Mouse (Mus musculus) stomach, embryonic 15.5 days (tissue): Measurements from ENCODE around the gene Chil1. TPM values are rescaled to one million over a fixed set of nuclear protein-coding genes. Genes with fewer than 3 reads are reported as not detected.

Experiments used
- ATAC-seq: fragments of 200-750 bp; cut with Nextera tagmentation; 2 replicates; pipeline ENCODE4 v1.8.0; 2017; ENCODE audit warnings: low read depth, moderate number of reproducible peaks, moderate TSS enrichment; ENCODE audit not compliant: insufficient read depth, low FRiP score
- H3K27ac ChIP-seq: fragments of 300-500 bp; sonication (generic); 2 replicates; pipeline ENCODE4 v1.5.1; 2015; ENCODE audit warnings: mild to moderate bottlenecking, inconsistent platforms
- H3K27me3 ChIP-seq: fragments of 300-500 bp; sonication (generic); replicated peaks from 2 replicates; pipeline ENCODE4 v1.6.1; 2015; ENCODE audit warnings: inconsistent platforms
- H3K36me3 ChIP-seq: fragments of 300-500 bp; sonication (generic); 2 replicates; pipeline ENCODE4 v1.6.1; 2015; ENCODE audit warnings: inconsistent platforms
- H3K4me1 ChIP-seq: fragments of 300-500 bp; sonication (generic); 2 replicates; pipeline ENCODE4 v1.6.1; 2015; ENCODE audit warnings: inconsistent platforms
- H3K4me2 ChIP-seq: fragments of 300-500 bp; sonication (generic); 2 replicates; pipeline ENCODE4 v1.6.1; 2015; ENCODE audit warnings: mild to moderate bottlenecking, inconsistent platforms
- H3K4me3 ChIP-seq: fragments of 300-500 bp; sonication (generic); replicated peaks from 2 replicates; pipeline ENCODE4 v1.5.1; 2015; ENCODE audit warnings: inconsistent platforms
- H3K9ac ChIP-seq: fragments of 300-500 bp; sonication (generic); 2 replicates; pipeline ENCODE4 v1.6.1; 2015; ENCODE audit warnings: inconsistent platforms
- H3K9me3 ChIP-seq: fragments of 300-500 bp; sonication (generic); 2 replicates; pipeline ENCODE4 v1.6.1; 2016; ENCODE audit warnings: inconsistent platforms
- WGBS: fragments of 180-500 bp; shearing (Covaris S2); methylation state at CpG from one replicate; pipeline ENCODE4 v1.1.7; 2015; 5-methylcytosine and 5-hydroxymethylcytosine counted together
- polyA plus RNA-seq: library from polyadenylated mRNA; unstranded; fragments of >200 nt; fragmentation: Nextera tagmentation; extraction: Ambion mirVana; gene quantifications from 2 replicates; pipeline ENCODE4 v1.2.1, GENCODE M21; 2015

The Chil1 gene
- polyA plus RNA-seq, 1 experiment from 2014 or later, result 2.9 TPM

- Histone ChIP-seq H3K4me2 (no peak overlapping the region), H3K27ac (no peak overlapping the region), H3K27me3 (no peaks in the 10 kb centered on the region), H3K9me3 (no peaks in the 10 kb centered on the region), H3K4me1 (no peaks in the 10 kb centered on the region), H3K4me3 (no peak overlapping the region), H3K36me3 (no peaks in the 10 kb centered on the region), H3K9ac (no peak overlapping the region)
- 80% methylated on average over 12 of the region's 12 CpGs for WGBS
- no peak for ATAC-seq
These were observed 42.8 kb downstream of the Chil1 start for GRCm38 (mm10) chr1:134224649-134225227.

DNA sequence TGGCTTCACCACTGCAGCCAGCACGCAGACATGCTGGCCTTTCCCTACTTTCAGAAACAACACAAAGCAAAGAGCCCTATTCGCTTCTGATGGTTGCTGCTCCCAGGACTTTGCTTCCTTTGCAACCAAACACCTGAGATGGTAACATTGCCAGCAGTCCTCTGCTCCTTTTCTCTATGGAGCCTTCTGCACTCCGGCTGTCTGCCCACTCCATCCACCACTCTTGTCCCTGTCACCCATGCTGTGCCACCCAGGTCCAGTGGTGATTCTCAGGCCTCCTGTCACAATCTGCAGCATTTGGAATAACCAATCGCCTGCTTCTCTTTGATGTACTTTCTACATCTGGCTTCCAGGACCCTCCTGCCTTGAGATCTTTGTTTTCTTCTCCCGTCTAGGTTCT lies 43.4 kb downstream of the Chil1 start:
- WGBS, result 89% methylated on average over 5 of the region's 5 CpGs
- no peaks in the 10 kb centered on the region for H3K27me3 ChIP-seq

DNA sequence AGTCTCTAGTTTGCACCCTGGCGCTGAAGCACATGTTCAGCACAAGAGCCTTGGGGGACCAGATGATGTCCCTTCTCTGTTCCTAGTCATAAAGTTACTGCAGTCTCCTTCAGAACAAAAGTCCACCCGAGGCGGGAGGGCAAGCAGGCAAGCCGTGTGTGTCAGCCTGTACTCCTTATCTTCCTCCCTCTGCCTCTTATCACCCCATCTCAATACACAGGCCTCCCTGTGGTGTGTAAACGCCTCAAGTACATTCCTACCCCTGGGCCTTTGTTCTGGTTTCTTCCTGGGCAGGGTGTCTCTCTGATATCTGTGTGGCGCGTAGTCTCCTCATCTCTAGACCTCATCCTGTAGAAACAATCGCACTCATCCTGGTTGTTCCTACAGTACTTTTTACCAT lies 44.8 kb downstream of the Chil1 start:
- WGBS, result 51% methylated on average over 8 of the region's 8 CpGs
- H3K36me3 ChIP-seq, result no peaks in the 10 kb centered on the region
- no peak overlapping the region for H3K27ac ChIP-seq
- no peak overlapping the region for H3K4me2 ChIP-seq
- no peak overlapping the region for H3K9ac ChIP-seq
- no peak overlapping the region for H3K4me3 ChIP-seq
- H3K9me3 ChIP-seq, result no peaks in the 10 kb centered on the region
- no peaks in the 10 kb centered on the region for H3K4me1 ChIP-seq
- no peak for ATAC-seq
- no peaks in the 10 kb centered on the region for H3K27me3 ChIP-seq

More for the DNA sequence above, 43.4 kb downstream of the Chil1 start:
- no peak for ATAC-seq
- no peak overlapping the region for H3K27ac ChIP-seq
- no peak overlapping the region for H3K9ac ChIP-seq
- no peaks in the 10 kb centered on the region for H3K36me3 ChIP-seq
- no peaks in the 10 kb centered on the region for H3K4me1 ChIP-seq
- no peak overlapping the region for H3K4me2 ChIP-seq
- H3K4me3 ChIP-seq, result no peak overlapping the region
- no peaks in the 10 kb centered on the region for H3K9me3 ChIP-seq

- peaks cover 9% of the 10 kb centered on the region; the same call in 1 of the 2 replicates for H3K4me1 ChIP-seq
- no peak overlapping the region for H3K4me2 ChIP-seq
- no peaks in the 10 kb centered on the region for H3K9me3 ChIP-seq
- ATAC-seq, result no peak
- no peak overlapping the region for H3K4me3 ChIP-seq
- no peak overlapping the region for H3K9ac ChIP-seq
- no peaks in the 10 kb centered on the region for H3K36me3 ChIP-seq
- 69% methylated on average over 5 of the region's 5 CpGs for WGBS
- H3K27me3 ChIP-seq, result peaks cover 15% of the 10 kb centered on the region
- no peak overlapping the region for H3K27ac ChIP-seq
These were observed 48.0 kb downstream of the Chil1 start for GRCm38 (mm10) chr1:134229806-134230575.

DNA sequence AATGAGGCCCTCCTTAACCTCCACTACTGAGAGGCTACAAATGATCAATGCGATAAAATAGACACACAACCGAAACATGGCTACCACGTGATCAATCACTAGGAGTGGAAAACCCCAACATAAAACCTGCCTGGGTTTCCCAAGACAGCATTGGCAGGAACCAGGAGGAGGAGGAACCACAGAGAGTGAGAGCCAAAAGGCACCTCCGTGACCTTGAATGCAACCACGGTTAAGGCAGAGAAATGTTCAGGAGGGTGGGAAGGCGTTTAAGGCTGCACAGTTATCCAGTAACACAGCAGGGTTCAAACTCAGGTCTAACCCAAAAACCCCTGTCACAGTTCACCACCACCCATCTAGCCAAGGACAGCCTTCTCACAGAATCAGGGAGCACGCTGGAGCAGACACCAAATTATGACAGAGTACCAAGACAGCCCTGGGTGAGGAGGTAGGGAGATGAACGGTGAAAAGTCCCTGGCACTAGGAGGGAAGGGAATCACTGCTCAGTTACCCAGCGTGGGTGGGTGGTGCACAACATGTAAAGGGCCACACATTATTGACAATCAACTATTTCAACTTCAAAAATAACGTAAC lies 48.8 kb downstream of the Chil1 start:
- no peak for ATAC-seq
- Histone ChIP-seq H3K9ac (no peak overlapping the region), H3K36me3 (no peaks in the 10 kb centered on the region), H3K4me3 (no peak overlapping the region), H3K27me3 (peaks cover 23% of the 10 kb centered on the region), H3K27ac (no peak overlapping the region), H3K9me3 (no peaks in the 10 kb centered on the region), H3K4me1 (peaks cover 17% of the 10 kb centered on the region; the same call in 1 of the 2 replicates), H3K4me2 (no peak overlapping the region)
- 80% methylated on average over 10 of the region's 10 CpGs for WGBS

DNA sequence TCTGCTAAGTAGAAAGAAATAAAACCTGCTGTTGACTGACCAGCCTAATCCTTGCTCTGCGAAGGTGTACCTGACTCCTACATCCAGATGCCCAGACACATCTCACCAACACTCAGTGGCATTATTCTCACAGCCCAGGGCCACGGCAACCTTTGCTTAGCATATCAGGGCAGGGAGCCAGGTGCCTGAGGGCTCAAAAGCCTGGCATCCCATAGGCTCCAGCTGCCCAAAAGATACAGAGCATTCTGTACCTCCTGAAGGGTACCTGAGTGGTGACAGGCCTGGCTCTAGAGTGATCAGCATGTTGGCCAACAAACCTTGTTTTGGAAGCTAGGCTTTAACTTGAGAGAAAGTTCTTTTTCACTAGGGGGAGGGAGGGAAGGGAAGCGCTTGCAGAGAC lies 49.3 kb downstream of the Chil1 start:
- Histone ChIP-seq H3K4me3 (no peak overlapping the region), H3K9ac (no peak overlapping the region), H3K27ac (no peak overlapping the region), H3K4me2 (no peak overlapping the region), H3K4me1 (peaks cover 21% of the 10 kb centered on the region; the same call in 1 of the 2 replicates), H3K9me3 (no peaks in the 10 kb centered on the region), H3K36me3 (no peaks in the 10 kb centered on the region), H3K27me3 (peaks cover 28% of the 10 kb centered on the region)
- WGBS, result 71% methylated on average over 3 of the region's 3 CpGs
- ATAC-seq, result no peak

DNA sequence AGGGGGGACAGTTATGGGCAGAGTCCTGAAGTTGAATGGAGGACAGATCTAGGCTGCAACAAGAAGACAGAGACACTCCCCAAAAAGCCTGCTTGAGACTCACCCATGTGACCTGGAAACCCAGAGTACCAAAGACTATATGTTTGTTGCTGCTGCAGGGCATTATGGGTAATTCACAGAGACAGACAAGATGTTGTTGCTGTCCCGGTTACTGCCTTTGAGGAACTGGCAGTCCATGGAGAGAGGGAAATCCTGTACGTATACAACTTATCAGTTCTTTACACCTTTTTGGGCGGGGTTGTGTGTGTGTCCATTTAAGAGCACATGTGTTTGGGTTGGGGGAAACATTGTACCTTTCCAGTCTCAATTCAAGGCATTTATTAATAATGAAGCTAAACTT lies 49.7 kb downstream of the Chil1 start:
- WGBS, result 65% methylated on average over 3 of the region's 3 CpGs
- ATAC-seq, result no peak
- no peaks in the 10 kb centered on the region for H3K36me3 ChIP-seq

DNA sequence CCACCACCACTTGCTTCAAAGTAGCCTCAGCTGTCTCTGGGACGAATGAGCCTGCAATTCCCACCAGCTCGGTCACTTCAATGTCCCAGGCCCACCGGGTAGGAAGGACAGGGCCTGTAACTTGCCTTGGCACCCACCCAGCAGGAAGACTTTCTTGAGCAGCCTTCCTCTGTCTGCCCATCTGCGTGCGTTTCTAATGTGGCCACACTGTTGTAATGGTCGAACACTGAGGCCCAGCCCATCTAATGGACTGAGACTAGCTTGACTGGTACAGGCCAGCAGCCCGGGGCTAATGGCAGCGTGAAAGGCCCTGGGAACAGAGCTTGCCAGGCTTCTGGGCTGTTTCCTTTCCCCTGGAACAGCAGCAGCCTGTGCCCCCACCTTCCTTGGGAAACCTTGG lies 50.4 kb downstream of the Chil1 start:
- peaks cover 21% of the 10 kb centered on the region; the same call in 1 of the 2 replicates for H3K4me1 ChIP-seq
- no peaks in the 10 kb centered on the region for H3K9me3 ChIP-seq
- H3K27me3 ChIP-seq, result peaks cover 32% of the 10 kb centered on the region
- no peak overlapping the region for H3K4me3 ChIP-seq
- ATAC-seq, result no peak
- 65% methylated on average over 8 of the region's 8 CpGs for WGBS
- H3K4me2 ChIP-seq, result peak overlapping the region; percentile 23; the same call in 1 of the 2 replicates
- peak overlapping the region; percentile 63 for H3K27ac ChIP-seq
- H3K36me3 ChIP-seq, result no peaks in the 10 kb centered on the region
- H3K9ac ChIP-seq, result no peak overlapping the region

More for the DNA sequence above, 49.7 kb downstream of the Chil1 start:
- no peaks in the 10 kb centered on the region for H3K9me3 ChIP-seq
- no peak overlapping the region for H3K4me2 ChIP-seq
- peaks cover 21% of the 10 kb centered on the region; the same call in 1 of the 2 replicates for H3K4me1 ChIP-seq
- H3K27me3 ChIP-seq, result peaks cover 32% of the 10 kb centered on the region
- H3K9ac ChIP-seq, result no peak overlapping the region
- H3K27ac ChIP-seq, result no peak overlapping the region
- H3K4me3 ChIP-seq, result no peak overlapping the region

DNA sequence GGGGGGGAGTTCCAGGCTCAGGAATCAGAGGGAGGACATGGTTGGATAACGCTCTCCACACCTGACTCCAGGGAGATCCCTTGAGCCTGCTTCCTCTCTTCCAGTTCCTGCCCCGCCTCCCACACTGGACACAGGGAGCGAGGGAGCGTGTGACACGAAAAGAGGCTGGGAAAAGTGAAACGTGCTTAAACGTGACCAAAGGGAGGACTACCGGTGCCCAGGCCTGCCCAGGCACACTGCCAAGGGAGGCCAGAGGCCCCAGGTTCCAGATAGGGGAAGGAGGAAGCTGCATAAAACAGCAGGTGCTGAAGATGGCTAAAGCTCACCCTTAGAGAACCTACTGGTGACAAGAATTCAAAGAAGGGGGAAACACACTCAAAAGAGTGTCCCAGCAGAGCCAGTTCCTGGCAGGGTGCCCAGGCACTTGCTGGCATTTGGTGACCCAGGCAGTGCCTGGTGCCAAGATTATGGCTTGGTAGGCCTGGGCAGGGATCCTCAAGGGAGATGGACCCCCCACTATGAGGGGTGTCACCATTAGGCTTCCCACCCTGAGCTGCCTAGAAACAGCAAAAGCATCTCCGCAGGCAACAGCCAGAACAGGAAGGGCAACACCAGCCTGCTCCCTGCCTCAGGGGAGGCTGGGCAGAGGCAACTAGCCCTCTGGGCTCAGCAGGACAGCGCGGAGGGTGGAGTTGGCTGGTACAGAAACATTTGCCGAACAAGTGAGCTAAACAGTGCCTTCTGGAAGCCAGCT lies 51.0 kb downstream of the Chil1 start:
- Histone ChIP-seq H3K9ac (no peak overlapping the region), H3K36me3 (no peaks in the 10 kb centered on the region), H3K4me2 (peak overlapping the region; percentile 84), H3K27me3 (peaks cover 32% of the 10 kb centered on the region), H3K9me3 (no peaks in the 10 kb centered on the region), H3K27ac (peak overlapping the region; percentile 76), H3K4me3 (no peak overlapping the region), H3K4me1 (peaks cover 21% of the 10 kb centered on the region; the same call in 1 of the 2 replicates)
- peak; percentile 66 for ATAC-seq
- WGBS, result 54% methylated on average over 12 of the region's 12 CpGs

DNA sequence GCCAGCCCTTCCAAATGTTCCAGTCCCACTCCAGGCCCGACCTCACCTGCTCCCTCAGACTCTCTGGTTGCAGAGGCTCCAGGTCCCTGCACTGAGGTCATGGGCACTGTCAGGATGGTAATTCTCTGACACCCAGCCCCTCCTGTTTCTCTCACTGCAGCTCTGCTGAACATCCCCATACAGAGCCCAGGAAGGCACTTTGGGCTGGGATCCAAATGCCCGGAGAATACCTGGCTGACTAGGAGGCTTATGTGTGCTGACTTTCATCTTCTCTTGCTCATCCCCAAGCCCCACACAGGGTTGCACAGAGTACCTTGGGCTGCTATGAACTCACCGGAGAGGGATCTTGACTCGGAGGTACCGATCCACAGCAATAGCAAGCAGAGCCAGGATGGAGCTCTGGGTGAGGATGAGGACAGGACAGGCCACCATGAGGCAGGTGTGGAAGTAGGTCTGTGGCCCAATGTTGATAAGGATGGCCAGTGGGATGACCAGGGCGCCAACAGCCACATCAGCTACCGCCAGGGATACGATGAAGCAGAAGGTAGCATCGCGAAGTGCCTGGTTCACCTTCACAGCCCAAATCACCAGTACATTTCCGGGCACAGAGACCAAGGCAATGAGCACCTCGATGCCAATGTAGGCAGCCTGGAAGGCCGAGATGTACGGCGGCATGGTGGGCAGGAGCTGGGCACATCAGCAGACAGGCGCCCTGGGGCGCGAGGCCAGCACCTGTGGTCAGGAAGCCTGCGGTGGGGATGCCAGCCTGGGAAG lies 51.9 kb downstream of the Chil1 start:
- peak overlapping the region; percentile 42 for H3K4me3 ChIP-seq
- H3K36me3 ChIP-seq, result no peaks in the 10 kb centered on the region
- WGBS, result 51% methylated on average over 19 of the region's 19 CpGs
- no peaks in the 10 kb centered on the region for H3K9me3 ChIP-seq
- peak overlapping the region; percentile 76 for H3K27ac ChIP-seq
- no peak for ATAC-seq
- H3K4me1 ChIP-seq, result peaks cover 21% of the 10 kb centered on the region; the same call in 1 of the 2 replicates
- H3K27me3 ChIP-seq, result peaks cover 32% of the 10 kb centered on the region
- H3K9ac ChIP-seq, result no peak overlapping the region
- peak overlapping the region; percentile 84 for H3K4me2 ChIP-seq
